Mouse (Mus musculus): ENCODE results near the gene Olfr1364. TPM values are rescaled to one million over a fixed set of nuclear protein-coding genes. Genes with fewer than 3 reads are reported as not detected.
A peak's percentile ranks its signal among the peaks of the same experiment; 100 is the strongest.

The Olfr1364 gene
- total RNA-seq (2021): not detected

DNA sequence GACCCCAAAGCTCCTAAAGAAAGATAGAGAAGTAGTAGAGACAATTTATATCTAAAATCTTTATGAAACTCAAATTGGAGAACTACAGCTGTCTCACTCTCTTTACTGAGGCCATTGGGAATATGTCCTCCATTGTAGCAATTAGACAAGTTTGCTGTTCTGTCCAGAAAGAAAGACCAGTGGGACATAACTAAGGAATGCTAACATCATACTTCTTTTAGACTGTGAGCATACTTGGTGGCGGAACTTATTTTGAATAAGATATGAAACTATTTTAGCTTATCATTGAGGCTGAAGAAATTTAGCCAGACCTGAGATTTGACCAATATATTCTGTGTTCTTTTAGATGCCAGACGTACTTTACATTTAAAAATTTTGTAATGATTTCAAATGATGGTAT is at the start of gene Olfr1364:
Olfr1364 (minus strand) TSS at position 101 of the 400 bp plus-strand sequence.
- DNase-seq: no peak
- intact Hi-C loops (cut with DNase I): no loop called here

DNA sequence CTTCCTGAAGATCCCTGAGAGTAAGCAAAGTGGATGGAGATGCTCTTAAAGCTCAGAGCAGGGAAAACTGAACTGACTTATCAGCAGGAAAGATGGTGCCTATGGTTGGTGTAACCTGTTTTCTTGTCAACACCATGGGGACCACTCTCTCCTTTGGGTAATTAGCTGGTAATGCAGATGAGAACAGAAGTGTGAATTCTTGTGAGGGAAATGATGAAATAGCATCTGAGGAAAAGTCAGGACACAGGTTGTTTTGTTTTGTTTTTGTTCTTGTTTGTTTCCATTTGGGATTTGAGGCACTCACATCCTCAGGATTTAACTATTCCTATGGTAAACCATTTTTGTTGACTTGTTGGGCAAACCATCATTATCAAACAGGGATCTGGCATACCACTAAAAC is 32.4 kb upstream of the Olfr1364 start, which contains the start of gene Olfr1362:
Olfr1362 (minus strand) TSS at position 101 of the 400 bp plus-strand sequence.
- no peak for DNase-seq

DNA sequence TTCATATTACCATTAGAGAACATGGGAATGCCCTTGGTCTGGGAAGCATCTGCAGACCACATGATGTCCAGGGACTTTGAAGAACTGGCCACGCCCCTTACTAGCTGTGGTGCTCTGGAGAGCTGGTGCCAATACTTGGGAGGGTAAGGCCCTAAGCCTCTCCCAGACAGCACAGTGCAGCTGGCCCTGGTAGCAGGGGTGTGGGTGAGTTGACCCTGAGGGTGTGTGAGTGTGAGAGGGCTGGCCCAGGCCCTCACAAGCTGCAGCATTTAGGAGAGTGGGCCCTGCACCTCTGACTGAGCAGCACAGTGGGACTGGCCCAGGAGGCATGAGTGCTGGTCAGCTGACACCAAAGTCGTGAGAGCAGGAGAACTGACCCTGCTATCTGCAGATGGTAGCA is 10.1 kb upstream of the Olfr1364 start:
- DNase-seq: no peak
- intact Hi-C loops (cut with DNase I): no loop called here

More for the DNA sequence above, 32.4 kb upstream of the Olfr1364 start, which contains the start of gene Olfr1362:
- intact Hi-C loops (cut with DNase I): no loop called here

DNA sequence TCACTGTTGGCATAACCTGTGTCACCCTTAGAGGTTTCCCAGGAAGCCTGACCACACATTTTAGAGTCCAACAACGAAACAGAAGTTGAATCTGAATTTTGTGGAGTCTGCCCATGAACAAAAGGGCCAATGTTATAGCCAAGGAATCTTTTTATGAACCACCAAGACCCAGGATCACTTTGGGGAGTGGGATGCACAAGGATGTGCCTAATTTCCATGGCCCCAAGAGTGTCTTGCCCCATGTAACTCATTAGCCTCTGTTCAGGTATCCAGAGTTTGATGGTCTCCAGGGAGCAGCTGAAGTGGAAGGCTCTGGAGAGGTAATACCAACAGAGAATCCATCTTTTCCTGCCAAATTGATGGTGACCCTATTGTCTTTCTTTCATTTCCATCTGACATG is 21.8 kb downstream of the Olfr1364 start, which contains the start of gene Olfr1535:
Olfr1535 (minus strand) TSS at position 101 of the 400 bp plus-strand sequence.
- DNase-seq: no peak

DNA sequence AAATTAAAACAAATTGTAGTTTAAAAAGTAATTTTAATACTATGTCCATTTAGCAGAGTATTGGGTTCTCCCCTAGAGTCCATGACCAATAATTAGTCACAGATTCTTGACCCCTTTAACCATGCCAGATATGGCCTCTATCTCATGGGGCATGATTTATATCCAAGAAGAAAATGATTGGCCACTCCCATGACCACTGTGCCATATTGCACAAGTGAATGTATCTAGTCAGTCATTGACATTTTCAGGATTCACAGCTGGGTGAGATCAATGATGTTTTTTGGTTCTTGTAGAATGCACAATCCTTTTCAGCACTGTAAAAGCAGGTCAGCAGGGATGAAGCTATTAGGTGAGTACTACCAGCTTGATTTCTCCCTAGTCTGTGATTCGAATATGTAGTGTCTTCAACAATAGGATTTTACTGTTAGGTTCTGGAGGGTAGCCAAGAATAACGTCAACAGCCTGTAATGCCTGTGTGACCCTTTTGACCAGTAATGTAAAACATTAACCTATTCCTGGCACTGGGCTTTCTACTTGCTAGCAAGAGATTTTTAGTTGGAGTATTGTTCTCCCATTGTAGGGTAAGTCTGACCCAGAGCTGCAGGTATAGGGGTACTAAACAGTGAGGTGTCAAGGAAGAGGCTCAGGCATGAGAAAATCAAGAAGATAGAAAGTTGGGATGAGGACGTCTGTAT is 31.0 kb downstream of the Olfr1364 start:
- intact Hi-C loops (cut with DNase I): no loop called here
- no peak for DNase-seq

More for the DNA sequence above, 21.8 kb downstream of the Olfr1364 start, which contains the start of gene Olfr1535:
- intact Hi-C loops (cut with DNase I): no loop called here

DNA sequence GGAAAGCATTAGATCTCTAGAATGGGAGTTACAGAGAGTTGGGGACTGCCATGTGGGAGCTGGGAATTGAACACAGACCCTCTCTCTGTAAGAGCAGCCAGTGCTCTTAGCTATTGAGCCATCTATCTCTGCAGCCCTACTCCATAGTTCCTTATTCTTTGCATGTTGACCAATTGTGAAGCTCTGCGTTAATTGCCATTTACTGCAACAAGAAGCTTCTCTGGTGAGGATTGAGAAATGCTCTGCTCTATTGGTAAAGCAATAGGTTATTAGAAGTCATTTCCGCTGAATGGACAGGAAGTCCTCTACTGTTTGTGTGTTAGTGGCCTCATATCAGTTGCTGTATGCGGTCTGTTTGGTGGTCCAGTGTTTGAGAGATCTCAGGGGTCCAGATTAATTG is 32.1 kb downstream of the Olfr1364 start:
- no peak for DNase-seq
- intact Hi-C loops (cut with DNase I): no loop called here

DNA sequence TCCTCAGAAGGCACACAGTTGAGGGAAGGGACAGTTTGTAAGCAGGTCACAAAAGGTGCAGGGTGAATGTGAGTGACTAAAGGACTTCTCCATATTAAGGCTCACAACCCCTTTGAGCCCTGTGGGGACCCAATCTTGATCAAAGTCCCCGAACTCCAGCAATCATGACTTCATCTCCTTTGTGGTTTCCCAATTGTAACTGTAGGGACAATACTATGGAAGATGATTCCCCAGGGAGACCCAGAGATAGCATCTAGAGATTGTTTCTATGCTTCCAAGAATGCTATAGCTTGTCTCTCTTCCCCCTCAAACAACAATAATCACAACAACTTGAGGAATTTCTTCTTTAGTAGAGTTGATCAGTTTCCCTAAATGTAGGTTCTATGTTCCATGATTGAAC is 38.9 kb downstream of the Olfr1364 start, which contains the start of gene Olfr1366:
Olfr1366 (minus strand) TSS at position 101 of the 400 bp plus-strand sequence.
- intact Hi-C loops (cut with DNase I): no loop called here
- no peak for DNase-seq

DNA sequence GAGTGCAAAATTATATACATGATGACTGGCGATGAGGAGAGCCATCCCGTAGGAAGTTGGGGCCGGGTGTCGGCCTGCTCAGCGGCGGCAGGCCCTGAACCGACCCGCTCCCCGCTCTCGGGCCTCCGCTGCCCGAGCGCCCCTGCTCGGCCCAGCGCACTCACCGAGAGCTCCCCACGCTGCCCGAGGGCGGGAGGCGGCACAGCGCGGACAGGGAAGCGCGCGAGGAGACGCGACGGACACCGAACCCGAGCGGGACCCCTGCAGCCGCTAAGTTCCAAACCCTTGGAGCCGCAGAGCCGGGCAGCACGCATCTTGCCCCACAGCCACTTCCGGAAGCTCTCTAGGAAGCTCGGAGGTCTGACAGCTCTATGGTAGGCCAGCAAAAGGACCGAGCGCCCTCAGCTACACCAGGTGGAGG is 50.8 kb downstream of the Olfr1364 start, which contains the start of gene Zkscan8:
Zkscan8 (minus strand) TSS at position 340 of the 421 bp plus-strand sequence.
- peak; percentile 86 for DNase-seq
- intact Hi-C loops (cut with DNase I): no loop called here

DNA sequence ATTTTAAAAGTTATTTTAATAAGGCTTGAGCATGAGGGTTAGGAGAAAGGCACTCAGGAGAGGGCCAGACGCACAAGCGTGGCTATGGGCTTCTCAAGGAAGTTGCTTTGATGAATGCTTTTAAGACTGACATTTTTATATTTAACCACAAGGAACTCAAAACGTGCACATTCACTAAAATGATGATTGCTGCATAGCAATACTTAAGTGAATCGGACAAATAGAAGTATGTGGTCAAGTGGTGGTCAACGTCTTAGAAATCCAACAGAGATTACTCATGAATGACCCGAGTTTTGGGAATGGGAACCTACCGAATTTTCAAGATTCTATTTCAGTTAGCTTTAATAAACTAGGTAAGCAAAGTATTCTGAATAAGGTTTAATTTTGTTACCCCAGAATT is 51.4 kb downstream of the Olfr1364 start:
- DNase-seq: no peak
- intact Hi-C loops (cut with DNase I): no loop called here

Other genes starting within 250 kb of the Olfr1364 start
- gene Olfr1367, start 234.8 kb downstream of the Olfr1364 start, total RNA-seq (2021): not detected
- gene Zscan12, start 218.9 kb downstream of the Olfr1364 start, total RNA-seq (2021): 10 to 100 TPM; 11.0 to 11.3 TPM
- 10 to 100 TPM; 49.4 to 56.1 TPM for gene Zkscan3, start 179.0 kb downstream of the Olfr1364 start, total RNA-seq (2021)
- gene Pgbd1, start 140.7 kb downstream of the Olfr1364 start, total RNA-seq (2021): 1 to 10 TPM; 1.3 to 2.2 TPM
- gene Zscan26, start 128.0 kb downstream of the Olfr1364 start, total RNA-seq (2021): 10 to 100 TPM; 27.0 to 28.7 TPM
- 1 to 10 TPM in 1 of 2 experiments, under 1 TPM in 1; 0.97 to 1.5 TPM for gene Nkapl, start 113.2 kb downstream of the Olfr1364 start, total RNA-seq (2021)
- gene Zkscan4, start 102.9 kb downstream of the Olfr1364 start, total RNA-seq (2021): 1 to 10 TPM; 7.8 to 8.8 TPM
- not detected for gene Gm10065, start 102.3 kb downstream of the Olfr1364 start, total RNA-seq (2021)
- 10 to 100 TPM; 11.3 to 14.5 TPM for gene AK157302, start 86.5 kb downstream of the Olfr1364 start, total RNA-seq (2021)
- gene Gm11273, start 80.3 kb downstream of the Olfr1364 start, total RNA-seq (2021): 10 to 100 TPM; 36.2 to 49.5 TPM
- 10 to 100 TPM; 13.7 to 13.9 TPM for gene Zkscan8, start 50.6 kb downstream of the Olfr1364 start, total RNA-seq (2021)
- gene Olfr1366, start 39.0 kb downstream of the Olfr1364 start, total RNA-seq (2021): not detected
- not detected for gene Olfr1535, start 21.9 kb downstream of the Olfr1364 start, total RNA-seq (2021)
- gene Olfr1362, start 32.3 kb upstream of the Olfr1364 start, total RNA-seq (2021): not detected
- not detected for gene Olfr11, start 60.8 kb upstream of the Olfr1364 start, total RNA-seq (2021)
- gene Olfr1361, start 81.6 kb upstream of the Olfr1364 start, total RNA-seq (2021): not detected
- gene Olfr1360, start 95.6 kb upstream of the Olfr1364 start, total RNA-seq (2021): not detected
- gene Olfr1359, start 116.4 kb upstream of the Olfr1364 start, total RNA-seq (2021): not detected
- 100 to 1,000 TPM; 112 to 115 TPM for gene Hist1h2bl, start 134.4 kb upstream of the Olfr1364 start, total RNA-seq (2021)
- 100 to 1,000 TPM; 129 to 178 TPM for gene Hist1h2ai, start 134.7 kb upstream of the Olfr1364 start, total RNA-seq (2021)
- gene Hist1h3h, start 135.9 kb upstream of the Olfr1364 start, total RNA-seq (2021): 100 to 1,000 TPM; 159 to 180 TPM
- gene Hist1h2bm, start 140.3 kb upstream of the Olfr1364 start, total RNA-seq (2021): 10 to 100 TPM; 34.8 to 37.4 TPM
- 10 to 100 TPM; 35.9 to 46.7 TPM for gene Hist1h4j, start 153.3 kb upstream of the Olfr1364 start, total RNA-seq (2021)
- gene Hist1h4k, start 168.7 kb upstream of the Olfr1364 start, total RNA-seq (2021): 100 to 1,000 TPM; 525 to 563 TPM
- 10 to 100 TPM; 59.3 to 67.5 TPM for gene Hist1h2ak, start 172.1 kb upstream of the Olfr1364 start, total RNA-seq (2021)
- gene Hist1h2bn, start 172.4 kb upstream of the Olfr1364 start, total RNA-seq (2021): 10 to 100 TPM; 57.6 to 68.8 TPM
- gene Hist1h1b, start 198.9 kb upstream of the Olfr1364 start, total RNA-seq (2021): 10 to 100 TPM; 55.3 to 56.6 TPM
- 100 to 1,000 TPM; 145 to 150 TPM for gene Hist1h3i, start 201.6 kb upstream of the Olfr1364 start, total RNA-seq (2021)
- gene Hist1h2an, start 205.5 kb upstream of the Olfr1364 start, total RNA-seq (2021): 10 to 100 TPM; 13.0 to 15.8 TPM
- gene Hist1h2bp, start 205.7 kb upstream of the Olfr1364 start, total RNA-seq (2021): 10 to 100 TPM; 41.6 to 49.7 TPM
- gene Hist1h2bq, start 228.4 kb upstream of the Olfr1364 start, total RNA-seq (2021): 100 to 1,000 TPM; 108 to 110 TPM
- gene Hist1h2ao, start 228.7 kb upstream of the Olfr1364 start, total RNA-seq (2021): not detected
- gene Hist1h4m, start 230.0 kb upstream of the Olfr1364 start, total RNA-seq (2021): 100 to 1,000 TPM; 320 to 409 TPM

Data from left cerebral cortex, postnatal 4 days (tissue).